Mouse (Mus musculus): ENCODE measurements around the gene Jph4. TPM values are rescaled to one million over a fixed set of nuclear protein-coding genes. Genes with fewer than 3 reads are reported as not detected.

The Jph4 gene
- total and polyA plus RNA-seq, 3 experiments = not detected

- TF ChIP-seq ELF1 (IDR thresholded peaks at IDR 0.05; ENCODE audit: low read depth, low read length) = no peak
- TF ChIP-seq USF2 (conservative IDR thresholded peaks at IDR 0.05; ENCODE audit: low read depth, low read length) = no peak
Observed at GRCm38 (mm10) chr14:55063581-55064381, 53.0 kb downstream of the Jph4 start (continued).

- H3K4me3 ChIP-seq (replicated peaks in 1 of 3; ENCODE audit: low read depth in 2 of 3, low read length in 2 of 3, poor library complexity in 1 of 3) = no peak overlapping the region
- TF ChIP-seq POLR2AphosphoS2 (IDR thresholded peaks at IDR 0.05; ENCODE audit: low read depth, low read length) (no peak), UBTF (IDR thresholded peaks at IDR 0.05; ENCODE audit: low read depth, low read length) (no peak), TCF12 (IDR thresholded peaks at IDR 0.05; ENCODE audit: low read depth, low read length) (no peak), ZKSCAN1 (IDR thresholded peaks at IDR 0.05; ENCODE audit: borderline replicate concordance, low read depth, low read length) (no peak), GABPA (IDR thresholded peaks at IDR 0.05; ENCODE audit: insufficient replicate concordance, low read depth, low read length) (no peak), EP300 (IDR thresholded peaks at IDR 0.05; ENCODE audit: low read length) (no peak), HCFC1 (IDR thresholded peaks at IDR 0.05; ENCODE audit: low read depth, low read length) (no peak), ZC3H11A (IDR thresholded peaks at IDR 0.05; ENCODE audit: low read depth, low read length) (no peak), MAX (IDR thresholded peaks at IDR 0.05; ENCODE audit: low read length) (no peak), NELFE (IDR thresholded peaks at IDR 0.05; ENCODE audit: low read depth, low read length) (no peak), MXI1 (IDR thresholded peaks at IDR 0.05; ENCODE audit: low read depth, low read length) (no peak), BHLHE40 (IDR thresholded peaks at IDR 0.05; ENCODE audit: low read depth, low read length) (no peak), USF1 (IDR thresholded peaks at IDR 0.05; ENCODE audit: low read depth, low read length) (no peak), E2F4 (IDR thresholded peaks at IDR 0.05; ENCODE audit: insufficient replicate concordance, low read depth, low read length) (no peak), MAZ (IDR thresholded peaks at IDR 0.05; ENCODE audit: low read depth, low read length) (no peak), SMC3 (IDR thresholded peaks at IDR 0.05; ENCODE audit: low read depth, low read length) (no peak), POLR2A (IDR thresholded peaks at IDR 0.05; ENCODE audit: low read depth, low read length) (no peak), CHD2 (IDR thresholded peaks at IDR 0.05; ENCODE audit: low read length) (no peak), MEF2A (IDR thresholded peaks at IDR 0.05; ENCODE audit: borderline replicate concordance, low read depth, low read length) (no peak)
- no peak for DNase-seq (ENCODE audit: extremely low read depth)
- H3K27ac ChIP-seq (ENCODE audit: insufficient read depth, low read depth) = no peak overlapping the region
- dilution Hi-C loops (cut with MboI; ENCODE audit: extremely low pct_ligation_motif_present, extremely low pct_unique_long_range_greater_than_20kb, low sequenced_read_pairs) (no loop called here), in situ Hi-C loops (cut with MboI; ENCODE audit: low pct_ligation_motif_present, low pct_unique_long_range_greater_than_20kb, low sequenced_read_pairs) (no loop called here)
- no peak overlapping the region for H3K9ac ChIP-seq (ENCODE audit: insufficient read depth, low read depth)
- peaks cover 0 to 2% of the 10 kb centered on the region in 2 experiments for H3K36me3 ChIP-seq (replicated peaks in 1 of 2; ENCODE audit: control insufficient read depth in 1 of 2, insufficient read depth in 1 of 2, low read length in 1 of 2)
- H3K9me3 ChIP-seq (replicated peaks; ENCODE audit: low read length) = no peaks in the 10 kb centered on the region
- H3K27me3 ChIP-seq (replicated peaks) = peaks cover 6% of the 10 kb centered on the region
- peaks cover 5 to 16% of the 10 kb centered on the region in 2 experiments; a peak in 2 of 4 replicates for H3K4me1 ChIP-seq (ENCODE audit: control insufficient read depth in 1 of 2, insufficient read depth in 2 of 2)
- H3K4me2 ChIP-seq (ENCODE audit: insufficient read depth, low read depth, poor library complexity, severe bottlenecking) = no peak overlapping the region
- no peaks in the 10 kb centered on the region for H3K79me2 ChIP-seq (replicated peaks; ENCODE audit: control insufficient read depth, extremely low read depth, insufficient read depth, poor library complexity, severe bottlenecking)
Observed at GRCm38 (mm10) chr14:55063117-55063516, 53.6 kb downstream of the Jph4 start.
